Mouse (Mus musculus) olfactory bulb, adult 2 months (tissue): ENCODE data around the gene Zfp830. TPM values are rescaled to one million over a fixed set of nuclear protein-coding genes. Genes with fewer than 3 reads are reported as not detected.

Experiments
- H3K27ac ChIP-seq: fragments of 200-500 bp; 2 replicates; pipeline ENCODE4 v1.5.1; 2012; ENCODE audit warnings: low read depth, low read length; ENCODE audit not compliant: insufficient read depth
- H3K4me1 ChIP-seq: fragments of 200-500 bp; 2 replicates; pipeline ENCODE4 v1.6.1; 2012; ENCODE audit warnings: low read length; ENCODE audit not compliant: control insufficient read depth, insufficient read depth
- H3K4me3 ChIP-seq: fragments of 200-500 bp; 2 replicates; pipeline ENCODE4 v1.5.1; 2012; ENCODE audit warnings: mild to moderate bottlenecking, low read depth, low read length, moderate library complexity; ENCODE audit not compliant: insufficient read depth
- CTCF ChIP-seq: fragments of 200-500 bp; IDR thresholded peaks from 2 replicates; pipeline ENCODE4 v1.5.1; 2012; ENCODE audit warnings: low read depth, mild to moderate bottlenecking, low read length, moderate library complexity; ENCODE audit not compliant: insufficient read depth
- POLR2A ChIP-seq: fragments of 200-500 bp; IDR thresholded peaks from 2 replicates; pipeline ENCODE4 v1.6.1; 2012; ENCODE audit warnings: mild to moderate bottlenecking, low read depth, low read length, moderate library complexity; ENCODE audit not compliant: insufficient read depth
- WGBS: fragments of 180-500 bp; shearing (Covaris S2); methylation state at CpG from one replicate; pipeline ENCODE4 v1.1.7; 2018; 5-methylcytosine and 5-hydroxymethylcytosine counted together
- polyA plus RNA-seq: library from polyadenylated mRNA; stranded (reverse); fragments of >200 nt; gene quantifications from 2 replicates; pipeline ENCODE4 v1.2.4, GENCODE M21; 2012; ENCODE audit warnings: low replicate concordance; ENCODE audit not compliant: missing spikeins, insufficient read depth, insufficient read length

The Zfp830 gene
- polyA plus RNA-seq, 1 experiment = not detected

DNA sequence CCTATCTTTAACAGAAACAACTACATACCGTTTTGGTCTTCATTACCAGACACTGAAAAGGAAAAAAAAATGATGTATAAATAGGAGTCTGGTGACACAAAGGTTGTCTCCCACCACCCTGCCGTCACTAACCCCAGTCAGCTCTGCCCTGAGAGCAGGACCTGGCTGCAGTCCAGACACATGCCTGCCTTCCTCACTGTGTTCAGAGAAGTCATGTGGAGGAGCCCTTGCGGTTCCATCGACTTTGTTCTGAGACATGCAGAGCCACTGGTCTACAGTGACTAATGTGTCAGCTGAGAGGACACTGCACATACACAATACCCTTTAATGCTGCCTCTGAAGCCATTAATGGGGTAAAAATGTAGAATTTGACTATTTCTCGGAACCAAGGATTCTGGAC is 44.3 kb downstream of the Zfp830 start:
- Histone ChIP-seq H3K27ac (no peak overlapping the region), H3K4me1 (peaks cover 2% of the 10 kb centered on the region; the same call in 1 of the 2 replicates), H3K4me3 (no peak overlapping the region)
- no peak for TF ChIP-seq POLR2A
- no peak for TF ChIP-seq CTCF
- 68% methylated on average over 5 of the region's 5 CpGs for WGBS

Other genes starting within 250 kb of the Zfp830 start
- not detected in 2 replicates for gene Cct6b, start within 50 bp of the Zfp830 start, polyA plus RNA-seq
- not detected in 2 replicates for gene Lig3, start 16.8 kb downstream of the Zfp830 start, polyA plus RNA-seq
- gene Rffl, start 106.9 kb downstream of the Zfp830 start, polyA plus RNA-seq = not detected in 2 replicates
- gene Rad51d, start 126.3 kb downstream of the Zfp830 start, polyA plus RNA-seq = not detected in 2 replicates
- not detected in 2 replicates for gene Fndc8, start 127.8 kb downstream of the Zfp830 start, polyA plus RNA-seq
- not detected in 2 replicates for gene Nle1, start 144.1 kb downstream of the Zfp830 start, polyA plus RNA-seq
- not detected in 2 replicates for gene Unc45b, start 146.2 kb downstream of the Zfp830 start, polyA plus RNA-seq
- gene Slfn5, start 187.0 kb downstream of the Zfp830 start, polyA plus RNA-seq = not detected in 2 replicates
- not detected in 2 replicates for gene Slfn9, start 227.5 kb downstream of the Zfp830 start, polyA plus RNA-seq